Mouse (Mus musculus) neural tube, embryonic 12.5 days (tissue): Measurements from ENCODE around the gene Magi2. TPM values are rescaled to one million over a fixed set of nuclear protein-coding genes. Genes with fewer than 3 reads are reported as not detected.

Experiments
- ATAC-seq: fragments of 200-750 bp; cut with Nextera tagmentation; 2 replicates; pipeline ENCODE4 v1.8.0; 2017; ENCODE audit warnings: low read depth, mild to moderate bottlenecking, moderate TSS enrichment, moderate library complexity; ENCODE audit not compliant: low FRiP score
- H3K27ac ChIP-seq: fragments of 300-500 bp; sonication (generic); 2 replicates; pipeline ENCODE4 v1.5.1; 2016
- H3K27me3 ChIP-seq: fragments of 300-500 bp; sonication (generic); replicated peaks from 2 replicates; pipeline ENCODE4 v1.6.1; 2016; ENCODE audit warnings: mild to moderate bottlenecking
- H3K36me3 ChIP-seq: fragments of 300-500 bp; sonication (generic); 2 replicates; pipeline ENCODE4 v1.6.1; 2016; ENCODE audit warnings: mild to moderate bottlenecking
- H3K4me1 ChIP-seq: fragments of 300-500 bp; sonication (generic); 2 replicates; pipeline ENCODE4 v1.6.1; 2016
- H3K4me2 ChIP-seq: fragments of 300-500 bp; sonication (generic); replicated peaks from 2 replicates; pipeline ENCODE4 v1.6.1; 2016; ENCODE audit warnings: mild to moderate bottlenecking
- H3K4me3 ChIP-seq: fragments of 300-500 bp; sonication (generic); 2 replicates; pipeline ENCODE4 v1.5.1; 2016
- H3K9ac ChIP-seq: fragments of 300-500 bp; sonication (generic); 2 replicates; pipeline ENCODE4 v1.6.1; 2016; ENCODE audit warnings: mild to moderate bottlenecking
- H3K9me3 ChIP-seq: fragments of 300-500 bp; sonication (generic); 2 replicates; pipeline ENCODE4 v1.6.1; 2016; ENCODE audit warnings: mild to moderate bottlenecking
- WGBS: fragments of 180-500 bp; shearing (Covaris S2); methylation state at CpG from one replicate; pipeline ENCODE4 v1.1.7; 2016; 5-methylcytosine and 5-hydroxymethylcytosine counted together
- polyA plus RNA-seq: library from polyadenylated mRNA; unstranded; fragments of >200 nt; fragmentation: Nextera tagmentation; extraction: Ambion mirVana; gene quantifications from 2 replicates; pipeline ENCODE4 v1.2.1, GENCODE M21; 2016

Gene Magi2
- polyA plus RNA-seq, 1 experiment from 2014 or later, result 15.2 TPM

DNA sequence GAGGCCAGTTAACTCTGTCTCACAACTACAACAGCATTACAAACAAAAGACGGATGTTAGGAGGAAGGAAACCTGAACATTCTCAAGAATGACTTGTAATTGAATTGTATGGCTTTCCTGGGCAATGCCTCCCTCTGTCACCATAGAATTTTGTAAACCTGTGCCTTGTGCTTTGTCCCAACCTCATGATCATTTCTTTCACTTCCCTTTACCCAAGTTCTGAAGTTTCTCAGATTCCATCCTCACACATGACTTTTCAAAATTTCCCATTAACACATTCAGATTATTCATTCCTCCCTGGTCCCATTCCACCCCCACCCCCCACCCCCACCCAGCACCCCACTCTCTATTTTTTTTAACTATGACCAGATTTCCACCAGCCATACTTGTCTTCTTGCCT is 773.1 kb downstream of the Magi2 start:
- WGBS, result 75% methylated on average over 1 of the region's 1 CpGs
- no peak overlapping the region for H3K4me2 ChIP-seq
- no peaks in the 10 kb centered on the region for H3K9me3 ChIP-seq
- H3K4me1 ChIP-seq, result no peaks in the 10 kb centered on the region
- no peak overlapping the region for H3K27ac ChIP-seq
- H3K27me3 ChIP-seq, result no peaks in the 10 kb centered on the region
- H3K36me3 ChIP-seq, result no peaks in the 10 kb centered on the region
- no peak overlapping the region for H3K4me3 ChIP-seq
- no peak for ATAC-seq
- H3K9ac ChIP-seq, result no peak overlapping the region

DNA sequence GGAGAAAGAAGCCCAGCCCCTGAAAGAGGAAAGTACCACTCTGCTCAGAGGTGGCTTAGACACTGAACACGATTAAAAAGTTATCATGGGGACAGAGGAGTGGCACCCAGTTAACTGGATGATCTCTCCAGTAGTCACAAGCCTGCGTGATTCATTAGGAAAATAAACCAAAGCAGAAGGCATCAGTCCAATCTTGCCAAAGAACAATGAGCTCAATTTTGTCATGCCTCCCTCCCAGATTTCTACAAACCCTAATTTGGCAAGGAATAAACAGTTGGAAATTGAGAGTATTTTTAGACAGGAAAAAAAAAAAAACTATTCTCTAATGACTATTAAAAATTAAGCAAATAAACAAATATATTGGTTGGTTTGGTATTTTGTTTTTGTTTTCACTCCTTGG is 779.8 kb downstream of the Magi2 start:
- H3K4me3 ChIP-seq, result no peak overlapping the region
- H3K9me3 ChIP-seq, result no peaks in the 10 kb centered on the region
- no peaks in the 10 kb centered on the region for H3K27me3 ChIP-seq
- H3K9ac ChIP-seq, result no peak overlapping the region
- 85% methylated on average over 2 of the region's 2 CpGs for WGBS
- H3K27ac ChIP-seq, result no peak overlapping the region
- no peak overlapping the region for H3K4me2 ChIP-seq
- ATAC-seq, result no peak
- H3K4me1 ChIP-seq, result no peaks in the 10 kb centered on the region
- no peaks in the 10 kb centered on the region for H3K36me3 ChIP-seq

DNA sequence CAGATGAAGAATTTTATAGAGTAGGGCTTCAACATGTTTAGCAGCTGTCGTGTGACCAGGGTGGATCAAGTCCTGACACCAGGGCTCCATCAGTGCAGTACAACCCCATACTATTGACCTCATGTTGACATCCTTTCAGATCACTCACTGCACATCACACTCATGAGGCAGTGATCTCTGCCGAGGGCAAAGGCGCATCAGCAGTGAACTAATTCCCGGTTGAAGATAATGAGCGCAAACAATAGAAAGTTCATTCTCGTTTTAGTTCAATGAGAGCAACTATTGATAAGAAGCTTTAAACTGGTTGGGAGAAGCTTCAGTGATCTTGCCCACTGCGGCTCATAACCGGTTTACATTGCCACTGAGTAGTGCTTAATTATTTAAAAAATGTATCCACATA is 780.4 kb downstream of the Magi2 start:
- ATAC-seq, result no peak

DNA sequence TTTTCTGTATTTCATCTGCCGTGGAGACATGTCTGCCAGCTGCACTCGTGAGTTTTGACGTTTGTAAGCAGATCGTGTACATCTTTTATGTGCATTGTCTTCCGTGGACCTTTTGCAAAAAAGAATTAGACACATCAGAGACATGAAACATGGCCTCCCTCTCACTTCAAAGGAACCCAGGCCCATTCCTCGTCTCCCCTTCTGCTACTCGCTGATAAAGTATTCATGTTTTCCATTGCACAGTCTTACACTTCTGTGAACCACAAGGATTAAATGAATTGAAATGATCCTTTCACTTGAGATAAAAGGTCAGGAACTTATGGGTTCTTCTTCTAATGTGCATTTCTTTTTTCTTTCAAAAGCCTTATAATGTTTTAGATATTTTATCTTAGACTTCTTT is 783.4 kb downstream of the Magi2 start:
- H3K4me2 ChIP-seq, result no peak overlapping the region
- 39% methylated on average over 7 of the region's 7 CpGs for WGBS

More for the DNA sequence above, 780.4 kb downstream of the Magi2 start:
- H3K36me3 ChIP-seq, result no peaks in the 10 kb centered on the region
- H3K4me3 ChIP-seq, result no peak overlapping the region
- whole genome bisulfite sequencing, result 92% methylated on average over 8 of the region's 8 CpGs
- H3K9me3 ChIP-seq, result no peaks in the 10 kb centered on the region
- no peak overlapping the region for H3K9ac ChIP-seq
- H3K4me1 ChIP-seq, result no peaks in the 10 kb centered on the region
- H3K27ac ChIP-seq, result no peak overlapping the region
- no peaks in the 10 kb centered on the region for H3K27me3 ChIP-seq
- no peak overlapping the region for H3K4me2 ChIP-seq

GRCm38 (mm10) chr5:20018063-20018462 is 791.2 kb downstream of the Magi2 start:
- H3K4me1 ChIP-seq, result no peaks in the 10 kb centered on the region
- no peaks in the 10 kb centered on the region for H3K27me3 ChIP-seq
- no peak overlapping the region for H3K9ac ChIP-seq
- no peak for ATAC-seq
- no peaks in the 10 kb centered on the region for H3K36me3 ChIP-seq
- no peaks in the 10 kb centered on the region for H3K9me3 ChIP-seq
- WGBS, result 79% methylated on average over 3 of the region's 3 CpGs
- H3K27ac ChIP-seq, result no peak overlapping the region
- H3K4me2 ChIP-seq, result no peak overlapping the region
- no peak overlapping the region for H3K4me3 ChIP-seq

More for the DNA sequence above, 783.4 kb downstream of the Magi2 start:
- no peak overlapping the region for H3K9ac ChIP-seq
- no peaks in the 10 kb centered on the region for H3K27me3 ChIP-seq
- no peak overlapping the region for H3K27ac ChIP-seq
- no peaks in the 10 kb centered on the region for H3K36me3 ChIP-seq
- no peak for ATAC-seq
- no peak overlapping the region for H3K4me3 ChIP-seq
- no peaks in the 10 kb centered on the region for H3K9me3 ChIP-seq
- H3K4me1 ChIP-seq, result no peaks in the 10 kb centered on the region

DNA sequence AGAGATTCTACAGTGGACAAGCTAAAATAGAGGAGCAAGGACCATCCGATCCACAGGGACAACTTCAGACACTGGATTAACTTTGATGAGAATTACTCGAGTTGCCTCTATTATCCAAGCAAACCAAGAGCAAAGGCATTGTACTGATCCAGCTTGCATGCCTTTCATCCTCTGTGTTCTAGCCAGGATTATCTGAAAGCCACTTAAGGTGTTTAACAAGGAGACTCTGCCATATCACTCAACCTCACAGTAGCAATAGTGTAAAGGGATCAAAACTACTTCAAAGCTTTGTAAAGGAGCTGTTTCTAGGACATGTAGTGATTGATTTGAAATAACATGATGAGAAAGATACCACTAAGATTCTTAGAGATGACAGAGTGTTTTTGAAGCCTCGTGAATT is 819.8 kb downstream of the Magi2 start:
- H3K27ac ChIP-seq, result no peak overlapping the region
- H3K27me3 ChIP-seq, result no peaks in the 10 kb centered on the region
- H3K4me3 ChIP-seq, result no peak overlapping the region
- no peaks in the 10 kb centered on the region for H3K9me3 ChIP-seq
- WGBS, result 82% methylated on average over 3 of the region's 3 CpGs
- no peak overlapping the region for H3K4me2 ChIP-seq
- H3K4me1 ChIP-seq, result no peaks in the 10 kb centered on the region
- no peak for ATAC-seq
- H3K36me3 ChIP-seq, result no peaks in the 10 kb centered on the region
- H3K9ac ChIP-seq, result no peak overlapping the region

DNA sequence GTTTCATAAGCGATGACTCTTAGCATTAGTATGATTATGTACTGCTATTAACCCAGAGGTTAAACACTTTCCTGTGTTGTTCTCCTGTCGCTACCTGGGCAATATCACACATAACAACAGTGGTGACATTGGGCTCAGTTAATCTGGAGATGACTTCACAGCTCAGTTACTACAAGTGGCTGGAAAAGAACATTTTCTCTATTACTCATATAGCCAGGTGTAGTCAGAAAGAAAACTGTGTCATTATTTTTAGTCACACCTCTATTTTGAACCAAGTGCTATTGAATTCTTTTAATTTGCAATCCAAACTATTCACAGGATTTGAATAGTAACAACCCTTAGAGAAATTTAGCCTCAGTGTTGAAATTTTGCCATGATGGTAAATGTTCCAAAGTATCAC is 821.5 kb downstream of the Magi2 start:
- Histone ChIP-seq H3K9me3 (no peaks in the 10 kb centered on the region), H3K4me2 (no peak overlapping the region), H3K4me1 (no peaks in the 10 kb centered on the region), H3K4me3 (no peak overlapping the region), H3K27me3 (no peaks in the 10 kb centered on the region), H3K36me3 (no peaks in the 10 kb centered on the region), H3K9ac (no peak overlapping the region), H3K27ac (no peak overlapping the region)
- ATAC-seq, result no peak
- WGBS, result 98% methylated on average over 2 of the region's 2 CpGs

DNA sequence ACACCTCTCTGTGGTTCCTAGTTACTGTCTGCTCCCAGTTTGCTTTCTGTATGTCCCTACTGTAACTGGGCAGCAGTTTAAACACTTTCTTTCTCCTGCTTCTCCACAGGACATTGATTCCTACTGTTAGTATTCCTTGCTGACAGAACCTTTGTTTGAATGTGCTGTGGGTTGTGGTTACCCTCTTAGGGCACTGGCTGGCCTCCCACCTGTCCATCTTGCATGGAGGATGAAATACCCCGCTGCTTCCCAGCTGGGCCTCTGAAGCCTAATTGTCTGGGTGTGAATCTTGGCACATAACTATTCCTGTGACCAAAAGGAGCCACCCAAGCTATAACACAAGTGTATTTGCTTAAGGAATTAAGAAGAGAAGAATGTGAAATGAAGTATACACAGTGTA is 823.4 kb downstream of the Magi2 start:
- H3K27ac ChIP-seq, result no peak overlapping the region
- no peaks in the 10 kb centered on the region for H3K36me3 ChIP-seq
- no peaks in the 10 kb centered on the region for H3K9me3 ChIP-seq
- no peaks in the 10 kb centered on the region for H3K4me1 ChIP-seq
- H3K27me3 ChIP-seq, result no peaks in the 10 kb centered on the region
- H3K4me2 ChIP-seq, result no peak overlapping the region
- ATAC-seq, result no peak
- WGBS, result 36% methylated on average over 1 of the region's 1 CpGs
- H3K4me3 ChIP-seq, result no peak overlapping the region
- H3K9ac ChIP-seq, result no peak overlapping the region

DNA sequence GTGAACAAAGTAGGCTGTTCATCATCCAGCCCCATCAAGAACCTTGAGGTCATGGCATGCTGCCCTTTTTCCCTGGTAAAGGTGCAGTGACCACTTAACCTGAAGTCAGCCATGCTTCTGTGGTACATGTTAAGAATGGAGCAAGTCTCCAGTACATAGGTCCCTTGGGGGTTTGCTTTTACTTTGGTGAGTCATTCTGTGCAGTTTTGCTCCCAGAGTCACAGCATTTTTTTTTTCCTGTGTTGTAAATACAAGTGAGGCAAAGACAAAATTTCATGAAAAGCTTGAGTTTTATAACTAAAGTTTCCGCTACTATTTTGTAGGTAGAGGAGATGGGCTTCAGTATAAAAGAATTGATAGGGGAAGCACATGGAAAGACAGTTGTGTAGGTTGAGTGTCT is 828.2 kb downstream of the Magi2 start:
- WGBS, result 98% methylated on average over 1 of the region's 1 CpGs
- no peaks in the 10 kb centered on the region for H3K27me3 ChIP-seq
- no peak overlapping the region for H3K4me3 ChIP-seq
- H3K4me2 ChIP-seq, result no peak overlapping the region
- H3K36me3 ChIP-seq, result no peaks in the 10 kb centered on the region
- no peak for ATAC-seq
- 0 out of 2 replicates have a peak, but pooled peaks cover 4% of the 10 kb centered on the region for H3K4me1 ChIP-seq
- no peaks in the 10 kb centered on the region for H3K9me3 ChIP-seq
- no peak overlapping the region for H3K27ac ChIP-seq
- H3K9ac ChIP-seq, result no peak overlapping the region

- Histone ChIP-seq H3K4me3 (no peak overlapping the region), H3K4me2 (no peak overlapping the region), H3K4me1 (0 out of 2 replicates have a peak, but pooled peaks cover 4% of the 10 kb centered on the region), H3K36me3 (no peaks in the 10 kb centered on the region), H3K9ac (no peak overlapping the region), H3K27ac (no peak overlapping the region), H3K27me3 (no peaks in the 10 kb centered on the region), H3K9me3 (no peaks in the 10 kb centered on the region)
- no peak for ATAC-seq
- WGBS, result 54% methylated on average over 5 of the region's 5 CpGs
Measured at GRCm38 (mm10) chr5:20056074-20056842, 829.4 kb downstream of the Magi2 start.

GRCm38 (mm10) chr5:20056856-20057255 is 830.0 kb downstream of the Magi2 start:
- no peaks in the 10 kb centered on the region for H3K9me3 ChIP-seq
- no peak overlapping the region for H3K4me2 ChIP-seq
- 0 out of 2 replicates have a peak, but pooled peaks cover 4% of the 10 kb centered on the region for H3K4me1 ChIP-seq
- no peak for ATAC-seq
- H3K27me3 ChIP-seq, result no peaks in the 10 kb centered on the region
- H3K4me3 ChIP-seq, result no peak overlapping the region
- H3K9ac ChIP-seq, result no peak overlapping the region
- H3K36me3 ChIP-seq, result no peaks in the 10 kb centered on the region
- H3K27ac ChIP-seq, result no peak overlapping the region
- 73% methylated on average over 2 of the region's 2 CpGs for WGBS

- no peaks in the 10 kb centered on the region for H3K36me3 ChIP-seq
- WGBS, result 83% methylated on average over 4 of the region's 4 CpGs
- H3K4me1 ChIP-seq, result no peaks in the 10 kb centered on the region
- no peak overlapping the region for H3K27ac ChIP-seq
- no peak overlapping the region for H3K4me2 ChIP-seq
- no peak overlapping the region for H3K9ac ChIP-seq
- no peaks in the 10 kb centered on the region for H3K27me3 ChIP-seq
- no peak for ATAC-seq
- no peak overlapping the region for H3K4me3 ChIP-seq
- H3K9me3 ChIP-seq, result no peaks in the 10 kb centered on the region
Measured at GRCm38 (mm10) chr5:20062011-20062410, 835.2 kb downstream of the Magi2 start.

DNA sequence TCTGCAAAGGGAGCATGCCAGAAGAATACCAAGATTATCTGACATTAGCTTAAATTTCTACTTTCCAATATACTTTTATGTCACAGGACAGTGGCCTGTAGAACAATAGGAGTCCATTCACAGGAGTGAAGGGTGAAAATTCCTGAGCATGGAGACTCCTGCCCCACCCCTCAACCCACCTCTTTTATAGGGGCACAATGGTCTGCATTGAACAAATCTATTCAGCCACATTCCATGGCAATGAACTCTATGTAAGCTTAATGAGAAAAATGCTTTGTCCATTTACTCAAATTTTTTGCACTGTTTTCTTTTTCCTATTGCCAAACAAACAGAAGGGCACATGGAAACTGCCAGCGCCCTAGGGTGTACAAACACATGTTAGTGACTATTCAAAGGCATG is 838.2 kb downstream of the Magi2 start:
- H3K36me3 ChIP-seq, result no peaks in the 10 kb centered on the region
- no peaks in the 10 kb centered on the region for H3K9me3 ChIP-seq
- H3K27ac ChIP-seq, result no peak overlapping the region
- H3K4me3 ChIP-seq, result no peak overlapping the region
- H3K4me1 ChIP-seq, result no peaks in the 10 kb centered on the region; the same call in 1 of the 2 replicates
- no peak for ATAC-seq
- H3K9ac ChIP-seq, result no peak overlapping the region
- no peaks in the 10 kb centered on the region for H3K27me3 ChIP-seq
- 71% methylated on average over 1 of the region's 1 CpGs for WGBS
- no peak overlapping the region for H3K4me2 ChIP-seq
